Mouse (Mus musculus) small intestine, adult 2 months (tissue): ENCODE data around the gene Srrm3. TPM values are rescaled to one million over a fixed set of nuclear protein-coding genes. Genes with fewer than 3 reads are reported as not detected.

Experiments used
- H3K27ac ChIP-seq: fragments of 200-500 bp; 2 replicates; pipeline ENCODE4 v1.5.1; 2012; ENCODE audit warnings: low read depth, low read length, control low read depth, inconsistent platforms; ENCODE audit not compliant: insufficient read depth
- H3K27me3 ChIP-seq: fragments of 200-500 bp; 2 replicates; pipeline ENCODE4 v1.6.1; 2012; ENCODE audit warnings: mild to moderate bottlenecking, moderate library complexity, low read length, inconsistent platforms; ENCODE audit not compliant: control insufficient read depth, insufficient read depth
- H3K36me3 ChIP-seq: fragments of 200-500 bp; 2 replicates; pipeline ENCODE4 v1.6.1; 2012; ENCODE audit warnings: mild to moderate bottlenecking, low read length, control low read depth, inconsistent platforms; ENCODE audit not compliant: control insufficient read depth, insufficient read depth
- H3K4me1 ChIP-seq: fragments of 200-500 bp; 2 replicates; pipeline ENCODE4 v1.6.1; 2012; ENCODE audit warnings: low read length, inconsistent platforms, mixed read lengths; ENCODE audit not compliant: control insufficient read depth, insufficient read depth, insufficient read length
- H3K4me3 ChIP-seq: fragments of 200-500 bp; 2 replicates; pipeline ENCODE4 v1.5.1; 2012; ENCODE audit warnings: low read depth, mild to moderate bottlenecking, control low read depth, inconsistent platforms, low read length, moderate library complexity
- CTCF ChIP-seq: fragments of 200-500 bp; IDR thresholded peaks from 2 replicates; pipeline ENCODE4 v1.5.1; 2012; ENCODE audit warnings: low read depth, mild to moderate bottlenecking, control low read depth, inconsistent platforms, low read length, moderate library complexity, mixed read lengths; ENCODE audit not compliant: insufficient replicate concordance, insufficient read length; ENCODE audit errors: extremely low read depth
- POLR2A ChIP-seq: fragments of 200-500 bp; IDR thresholded peaks from 2 replicates; pipeline ENCODE4 v1.6.1; 2012; ENCODE audit warnings: low read depth, mild to moderate bottlenecking, control low read depth, inconsistent platforms, low read length, moderate library complexity
- WGBS: fragments of 180-500 bp; shearing (Covaris S2); methylation state at CpG from one replicate; pipeline ENCODE4 v1.1.7; 2018; 5-methylcytosine and 5-hydroxymethylcytosine counted together
- polyA plus RNA-seq: library from polyadenylated mRNA; depleted of rRNA; stranded (reverse); fragments of >200 nt; gene quantifications from 2 replicates; pipeline ENCODE4 v1.2.3, GENCODE M21; 2012

The Srrm3 gene
- polyA plus RNA-seq, 1 experiment: 0.19 TPM

DNA sequence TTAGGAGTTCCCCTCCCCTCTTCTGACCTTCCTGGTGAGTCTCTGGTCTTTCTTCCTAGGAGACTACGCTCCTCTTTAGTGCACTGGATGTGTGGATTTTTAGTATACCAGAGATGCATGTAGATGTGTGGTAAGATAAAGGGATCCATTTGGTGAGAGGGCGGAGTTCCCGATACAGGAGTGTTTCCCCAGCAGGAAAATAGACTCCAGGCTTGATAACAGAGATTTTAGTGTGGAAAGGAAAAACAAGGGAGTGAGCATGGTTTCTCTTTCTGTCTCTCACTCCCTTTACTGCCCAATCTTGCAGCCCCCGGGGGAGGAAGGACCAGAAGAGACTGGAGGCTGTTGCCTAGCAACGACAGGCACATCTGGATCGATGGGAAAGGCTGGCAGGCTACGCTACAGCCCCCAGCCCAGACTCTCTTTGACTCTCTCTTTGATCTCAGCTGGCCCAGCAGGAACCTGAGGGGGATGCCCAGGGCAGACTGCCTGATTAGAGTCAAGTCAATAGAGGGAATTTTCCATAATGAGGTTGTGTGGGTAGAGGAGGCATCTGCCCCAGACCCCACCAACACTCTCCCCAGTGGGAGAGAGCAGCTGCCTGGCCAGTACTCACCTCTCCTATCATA, 15.7 kb downstream of the Srrm3 start:
- WGBS: 26% methylated on average over 7 of the region's 7 CpGs
- Histone ChIP-seq H3K4me1 (no peaks in the 10 kb centered on the region), H3K4me3 (no peak overlapping the region), H3K27me3 (peaks cover 4% of the 10 kb centered on the region; the same call in 1 of the 2 replicates), H3K27ac (no peak overlapping the region), H3K36me3 (no peaks in the 10 kb centered on the region)
- TF ChIP-seq CTCF (no peak), POLR2A (no peak)

DNA sequence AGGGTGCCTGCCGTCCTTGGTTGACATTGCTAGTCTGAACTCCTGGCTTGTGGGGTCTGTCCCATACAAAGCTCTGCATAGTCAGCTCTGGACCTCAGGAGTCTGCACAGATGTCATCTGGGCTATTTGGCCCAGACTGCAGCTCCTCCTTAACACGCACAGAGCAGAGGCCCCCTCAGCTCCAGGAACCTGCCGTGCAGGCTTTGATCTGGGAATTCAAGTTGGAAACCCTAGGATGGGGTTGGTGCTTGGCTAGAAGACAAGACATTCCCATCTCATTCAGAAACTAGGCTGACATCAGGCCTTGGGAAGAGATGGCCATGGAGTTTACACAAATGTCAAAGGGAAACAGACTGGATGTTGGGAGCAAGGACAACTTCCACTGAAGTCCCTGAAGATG, 17.8 kb downstream of the Srrm3 start:
- H3K36me3 ChIP-seq: no peaks in the 10 kb centered on the region

GRCm38 (mm10) chr5:135826225-135826624, 19.5 kb downstream of the Srrm3 start:
- Histone ChIP-seq H3K27ac (no peak overlapping the region), H3K27me3 (peaks cover 4% of the 10 kb centered on the region), H3K36me3 (no peaks in the 10 kb centered on the region), H3K4me3 (no peak overlapping the region), H3K4me1 (peaks cover 4% of the 10 kb centered on the region; the same call in 1 of the 2 replicates)
- no peak for TF ChIP-seq POLR2A
- TF ChIP-seq CTCF: no peak
- 49% methylated on average over 6 of the region's 6 CpGs for WGBS

More for the DNA sequence above, 17.8 kb downstream of the Srrm3 start:
- 56% methylated on average over 3 of the region's 3 CpGs for WGBS
- H3K27ac ChIP-seq: no peak overlapping the region
- TF ChIP-seq POLR2A: no peak
- TF ChIP-seq CTCF: no peak
- H3K4me1 ChIP-seq: peaks cover 4% of the 10 kb centered on the region; the same call in 1 of the 2 replicates
- no peak overlapping the region for H3K4me3 ChIP-seq
- H3K27me3 ChIP-seq: peaks cover 4% of the 10 kb centered on the region

- no peak for TF ChIP-seq CTCF
- TF ChIP-seq POLR2A: no peak
- Histone ChIP-seq H3K4me1 (peaks cover 4% of the 10 kb centered on the region; the same call in 1 of the 2 replicates), H3K4me3 (no peak overlapping the region), H3K27ac (no peak overlapping the region), H3K36me3 (no peaks in the 10 kb centered on the region), H3K27me3 (no peaks in the 10 kb centered on the region; the same call in 1 of the 2 replicates)
- 45% methylated on average over 8 of the region's 8 CpGs for WGBS
These were observed 22.7 kb downstream of the Srrm3 start for GRCm38 (mm10) chr5:135829381-135829780.

DNA sequence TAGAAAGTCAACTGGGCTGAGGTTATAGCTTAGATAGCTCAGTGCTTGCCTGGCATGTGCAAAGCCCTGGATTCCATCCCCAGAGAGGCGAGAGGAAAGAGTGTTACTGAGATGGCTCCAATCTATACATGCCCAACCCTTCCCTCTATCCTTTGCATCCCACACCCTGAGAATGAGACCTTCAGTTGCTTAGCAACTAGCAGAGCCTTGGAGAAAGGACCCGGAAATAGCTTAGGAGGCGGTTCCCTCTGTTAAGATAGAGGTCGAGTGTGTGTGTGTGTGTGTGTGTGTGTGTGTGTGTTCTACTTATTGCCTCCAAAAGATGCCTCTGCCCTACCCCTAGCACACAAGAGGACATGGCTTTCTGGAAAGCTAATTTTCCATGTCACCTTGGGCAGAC, 26.0 kb downstream of the Srrm3 start:
- 13% methylated on average over 4 of the region's 4 CpGs for whole genome bisulfite sequencing
- Histone ChIP-seq H3K36me3 (no peaks in the 10 kb centered on the region), H3K4me3 (no peak overlapping the region), H3K27me3 (no peaks in the 10 kb centered on the region; the same call in 1 of the 2 replicates), H3K27ac (no peak overlapping the region), H3K4me1 (peaks cover 17% of the 10 kb centered on the region)
- TF ChIP-seq CTCF: no peak
- TF ChIP-seq POLR2A: no peak

DNA sequence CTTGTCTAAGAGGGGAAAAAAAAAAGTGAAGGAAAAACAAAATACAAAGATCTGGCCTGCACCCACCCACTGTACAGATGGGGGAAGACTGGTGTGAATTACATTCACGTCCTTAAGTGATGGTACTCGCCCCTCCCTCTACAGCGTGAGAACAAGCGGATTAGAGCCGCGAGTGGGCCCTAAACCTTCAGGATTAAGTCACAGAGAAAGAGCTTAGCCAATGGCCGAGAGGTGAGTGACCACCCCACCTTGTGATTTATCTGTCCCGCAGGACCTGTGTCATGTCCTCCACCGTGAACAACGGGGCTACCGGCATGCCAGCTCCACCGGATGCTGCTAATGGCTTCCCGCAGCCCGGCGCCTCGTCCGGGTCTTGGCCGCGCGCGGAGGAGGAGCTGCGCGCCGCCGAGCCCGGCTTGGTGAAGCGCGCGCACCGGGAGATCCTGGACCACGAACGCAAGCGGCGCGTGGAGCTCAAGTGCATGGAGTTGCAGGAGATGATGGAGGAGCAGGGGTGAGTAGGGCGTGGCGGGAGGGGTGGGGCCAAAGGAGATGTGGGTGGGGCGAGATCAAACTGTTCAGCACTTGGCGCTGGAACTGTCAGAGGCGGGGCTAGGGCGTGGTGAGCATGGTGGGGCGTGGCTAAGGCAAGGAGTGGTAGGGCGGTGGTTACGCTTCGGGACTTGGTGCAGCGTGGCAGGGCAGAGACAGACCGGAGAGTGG, 28.2 kb downstream of the Srrm3 start:
- peak overlapping the region; percentile 39 for H3K4me3 ChIP-seq
- no peak overlapping the region for H3K27ac ChIP-seq
- no peaks in the 10 kb centered on the region for H3K36me3 ChIP-seq
- H3K27me3 ChIP-seq: no peaks in the 10 kb centered on the region; the same call in 1 of the 2 replicates
- TF ChIP-seq POLR2A: no peak
- TF ChIP-seq CTCF: no peak
- WGBS: 2% methylated on average over 47 of the region's 47 CpGs
- H3K4me1 ChIP-seq: peaks cover 13% of the 10 kb centered on the region

GRCm38 (mm10) chr5:135835492-135835858, 28.8 kb downstream of the Srrm3 start:
- H3K27ac ChIP-seq: 0 out of 2 replicates have a peak overlapping the region, but pooled peaks have one; percentile 2
- H3K36me3 ChIP-seq: no peaks in the 10 kb centered on the region
- WGBS: 5% methylated on average over 12 of the region's 12 CpGs
- peak overlapping the region; percentile 39 for H3K4me3 ChIP-seq
- H3K4me1 ChIP-seq: peaks cover 13% of the 10 kb centered on the region
- H3K27me3 ChIP-seq: no peaks in the 10 kb centered on the region; the same call in 1 of the 2 replicates
- TF ChIP-seq POLR2A: no peak
- no peak for TF ChIP-seq CTCF
